ENCODE assay signal across 8 mouse cellular contexts in genomic region chr1:23762136-23762687, GRCm38 (mm10). TPM values are rescaled to one million over a fixed set of nuclear protein-coding genes. Genes with fewer than 3 reads are reported as not detected.
A peak's percentile ranks its signal among the peaks of the same experiment; 100 is the strongest.
DNase-seq lines count a peak whose midpoint lies in the region; ATAC-seq lines count a peak whose summit lies in the region.

No protein-coding gene starts in this region.

- DNase-seq in thymus, postnatal 14 days, result peak; percentile 3
- DNase-seq in thymus, postnatal 10 days (ENCODE audit: low spot score in 2 of 2), result no peak
- peak; percentile 58 for DNase-seq in embryo, embryonic 10.5 days (ENCODE audit: low spot score)
- no peak for DNase-seq in heart, embryonic 10.5 days (ENCODE audit: low spot score)
- no peak for DNase-seq in T-cell, adult 2 months (ENCODE audit: low spot score)

- H3K4me1 ChIP-seq in heart, embryonic 10.5 days, result peaks cover 14% of the 10 kb centered on the region
- peaks cover 4% of the 10 kb centered on the region; the same call in 1 of the 2 replicates for H3K4me1 ChIP-seq in kidney, embryonic 14.5 days (ENCODE audit: control insufficient read depth, insufficient read depth, low read length)
- no peaks in the 10 kb centered on the region for H3K4me1 ChIP-seq in liver, embryonic 12.5 days
- H3K4me1 ChIP-seq in neural tube, embryonic 14.5 days (ENCODE audit: control insufficient read depth, insufficient read depth, low read length), result peaks cover 8% of the 10 kb centered on the region; the same call in 1 of the 2 replicates

- WGBS in heart, embryonic 10.5 days, result under 1% methylated on average over 45 of the region's 45 CpGs
- WGBS in kidney, embryonic 14.5 days, result under 1% methylated on average over 39 of the region's 45 CpGs
- WGBS in liver, embryonic 12.5 days (ENCODE audit: insufficient replicate concordance), result 1% methylated on average over 45 of the region's 45 CpGs
- under 1% methylated on average over 45 of the region's 45 CpGs for WGBS in neural tube, embryonic 14.5 days

- peak overlapping the region; percentile 97 for H3K4me2 ChIP-seq in kidney, embryonic 14.5 days (replicated peaks; ENCODE audit: low read depth, low read length)
- peak overlapping the region; percentile 71 for H3K4me2 ChIP-seq in liver, embryonic 12.5 days
- peak overlapping the region; percentile 75 for H3K4me2 ChIP-seq in neural tube, embryonic 14.5 days (ENCODE audit: low read depth, low read length)

- H3K36me3 ChIP-seq in heart, embryonic 10.5 days, result no peaks in the 10 kb centered on the region
- H3K36me3 ChIP-seq in kidney, embryonic 14.5 days (ENCODE audit: control insufficient read depth, insufficient read depth, low read length), result no peaks in the 10 kb centered on the region
- H3K36me3 ChIP-seq in liver, embryonic 12.5 days, result no peaks in the 10 kb centered on the region
- H3K36me3 ChIP-seq in neural tube, embryonic 14.5 days (ENCODE audit: control insufficient read depth, insufficient read depth, low read length), result no peaks in the 10 kb centered on the region

- H3K9ac ChIP-seq in kidney, embryonic 14.5 days (ENCODE audit: low read depth, low read length), result peak overlapping the region; percentile 48
- no peak overlapping the region for H3K9ac ChIP-seq in liver, embryonic 12.5 days
- H3K9ac ChIP-seq in neural tube, embryonic 14.5 days (replicated peaks; ENCODE audit: low read depth, low read length), result peak overlapping the region; percentile 74

- H3K9me3 ChIP-seq in heart, embryonic 10.5 days, result no peaks in the 10 kb centered on the region
- no peaks in the 10 kb centered on the region for H3K9me3 ChIP-seq in kidney, embryonic 14.5 days (ENCODE audit: control insufficient read depth, low read length)
- H3K9me3 ChIP-seq in liver, embryonic 12.5 days (replicated peaks), result no peaks in the 10 kb centered on the region
- no peaks in the 10 kb centered on the region for H3K9me3 ChIP-seq in neural tube, embryonic 14.5 days (ENCODE audit: control insufficient read depth, low read length)

- ATAC-seq in kidney, embryonic 14.5 days (ENCODE audit: low FRiP score, low TSS enrichment), result peak; percentile 47
- ATAC-seq in liver, embryonic 12.5 days, result peak; percentile 27; the same call in 1 of the 2 replicates
- ATAC-seq in neural tube, embryonic 14.5 days (ENCODE audit: low read depth), result peak; percentile 57

- no peak overlapping the region for H3K27ac ChIP-seq in heart, embryonic 10.5 days
- H3K27ac ChIP-seq in kidney, embryonic 14.5 days (ENCODE audit: low read depth, low read length), result no peak overlapping the region
- no peak overlapping the region for H3K27ac ChIP-seq in liver, embryonic 12.5 days
- peak overlapping the region; percentile 80 for H3K27ac ChIP-seq in neural tube, embryonic 14.5 days (ENCODE audit: low read depth, low read length)

- peaks cover 68% of the 10 kb centered on the region for H3K27me3 ChIP-seq in heart, embryonic 10.5 days (ENCODE audit: insufficient read depth, poor library complexity, severe bottlenecking)
- peaks cover 27% of the 10 kb centered on the region for H3K27me3 ChIP-seq in kidney, embryonic 14.5 days (ENCODE audit: control insufficient read depth, insufficient read depth, low read length)
- peaks cover 67% of the 10 kb centered on the region for H3K27me3 ChIP-seq in liver, embryonic 12.5 days (replicated peaks)
- H3K27me3 ChIP-seq in neural tube, embryonic 14.5 days (ENCODE audit: control insufficient read depth, insufficient read depth, low read length), result no peaks in the 10 kb centered on the region

- peak overlapping the region; percentile 68 for H3K4me3 ChIP-seq in heart, embryonic 10.5 days
- H3K4me3 ChIP-seq in kidney, embryonic 14.5 days (ENCODE audit: low read length), result peak overlapping the region; percentile 61
- H3K4me3 ChIP-seq in liver, embryonic 12.5 days, result peak overlapping the region; percentile 48
- H3K4me3 ChIP-seq in neural tube, embryonic 14.5 days (ENCODE audit: low read depth, low read length), result peak overlapping the region; percentile 81

RNA-seq across cellular contexts. Expression of gene B3gat2, which starts 0.7 kb away (rescaled TPM):
- polyA plus RNA-seq in heart, embryonic 10.5 days (2016; fragmentation: Nextera tagmentation; extraction: Ambion mirVana), result 0.46 and 0.59 TPM in 2 replicates
- 2.9 and 5.0 TPM in 2 replicates for polyA plus RNA-seq in kidney, embryonic 14.5 days (2014; fragmentation: Nextera tagmentation; extraction: Ambion mirVana)
- 0.19 and 0.33 TPM in 2 replicates for polyA plus RNA-seq in liver, embryonic 12.5 days (2016; fragmentation: Nextera tagmentation; extraction: Ambion mirVana)
- polyA plus RNA-seq in neural tube, embryonic 14.5 days (2014; fragmentation: Nextera tagmentation; extraction: Ambion mirVana), result 29.3 and 34.7 TPM in 2 replicates

Comparison
In these comparisons a context has a peak if more than half of its experiments do, and no peak if none do; other contexts are left out.
1. DNase-seq: peak in thymus, postnatal 14 days (single experiment) and embryo, embryonic 10.5 days (single experiment); none in thymus, postnatal 10 days (0 of 2), heart, embryonic 10.5 days (single experiment) and T-cell, adult 2 months (single experiment).
2. Peak in every context shown above with its lines, with median percentiles within 50 percentile points of each other: H3K4me3 ChIP-seq, ATAC-seq and H3K4me2 ChIP-seq.